Mouse (Mus musculus) limb, embryonic 12.5 days (tissue): Measurements from ENCODE around the gene Nxnl2. TPM values are rescaled to one million over a fixed set of nuclear protein-coding genes. Genes with fewer than 3 reads are reported as not detected.
"Not testable (repeated sequence)": the region's sequence is repeated elsewhere in the genome, so short reads cannot be mapped to it uniquely, and the experiment has no call there.

Experiments used
- ATAC-seq: fragments of 200-750 bp; cut with Nextera tagmentation; 2 replicates; pipeline ENCODE4 v1.8.0; 2017; ENCODE audit warnings: low read depth, moderate TSS enrichment; ENCODE audit not compliant: insufficient number of reproducible peaks, insufficient read depth, low FRiP score, low TSS enrichment
- H3K27ac ChIP-seq: fragments of 300-500 bp; sonication (generic); 2 replicates; pipeline ENCODE4 v1.5.1; 2016; ENCODE audit warnings: mild to moderate bottlenecking, moderate library complexity
- H3K27me3 ChIP-seq: fragments of 300-500 bp; sonication (generic); 2 replicates; pipeline ENCODE4 v1.6.1; 2016; ENCODE audit warnings: mild to moderate bottlenecking, moderate library complexity
- H3K36me3 ChIP-seq: fragments of 300-500 bp; sonication (generic); 2 replicates; pipeline ENCODE4 v1.6.1; 2016; ENCODE audit warnings: mild to moderate bottlenecking, moderate library complexity
- H3K4me1 ChIP-seq: fragments of 300-500 bp; sonication (generic); replicated peaks from 2 replicates; pipeline ENCODE4 v1.6.1; 2016
- H3K4me2 ChIP-seq: fragments of 300-500 bp; sonication (generic); 2 replicates; pipeline ENCODE4 v1.6.1; 2016; ENCODE audit warnings: mild to moderate bottlenecking, moderate library complexity
- H3K4me3 ChIP-seq: fragments of 300-500 bp; sonication (generic); replicated peaks from 2 replicates; pipeline ENCODE4 v1.5.1; 2016; ENCODE audit warnings: mild to moderate bottlenecking
- H3K9ac ChIP-seq: fragments of 300-500 bp; sonication (generic); replicated peaks from 2 replicates; pipeline ENCODE4 v1.6.1; 2016; ENCODE audit warnings: mild to moderate bottlenecking, moderate library complexity
- H3K9me3 ChIP-seq: fragments of 300-500 bp; sonication (generic); 2 replicates; pipeline ENCODE4 v1.6.1; 2016; ENCODE audit warnings: mild to moderate bottlenecking, moderate library complexity
- WGBS: fragments of 180-500 bp; shearing (Covaris S2); methylation state at CpG from one replicate; pipeline ENCODE4 v1.1.7; 2016; 5-methylcytosine and 5-hydroxymethylcytosine counted together
- microRNA-seq: library from miRNA; unstranded; fragments of <30 nt; microRNA quantifications from one replicate; pipeline ENCODE4, GENCODE M21; 2017
- polyA plus RNA-seq: library from polyadenylated mRNA; unstranded; fragments of >200 nt; fragmentation: Nextera tagmentation; extraction: Ambion mirVana; gene quantifications from 2 replicates; pipeline ENCODE4 v1.2.1, GENCODE M21; 2016

Gene Nxnl2
- polyA plus RNA-seq, 1 experiment from 2014 or later = 9.5 TPM

DNA sequence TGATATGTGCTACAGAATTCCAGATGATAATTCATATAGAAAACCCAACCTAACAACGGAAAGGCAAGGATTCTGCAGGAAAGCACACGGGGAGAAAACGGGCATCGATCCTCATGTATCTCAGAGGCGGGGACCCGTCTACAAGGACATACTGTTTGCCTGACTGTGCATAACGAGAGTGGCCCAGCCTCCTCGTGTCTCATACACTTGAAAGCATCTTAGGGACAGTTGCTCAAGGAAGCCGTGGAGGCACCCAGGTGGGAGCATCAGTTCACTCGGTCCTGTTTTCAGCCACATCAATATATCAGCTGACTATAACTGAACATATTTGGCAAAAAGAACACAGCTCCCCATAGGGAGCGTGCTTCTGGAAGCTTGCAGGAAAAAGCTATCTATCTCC lies 33.3 kb downstream of the Nxnl2 start:
- ATAC-seq, H3K27ac ChIP-seq, H3K9me3 ChIP-seq, H3K36me3 ChIP-seq, H3K4me2 ChIP-seq, H3K4me3 ChIP-seq, H3K27me3 ChIP-seq, H3K4me1 ChIP-seq, H3K9ac ChIP-seq: not testable (repeated sequence)
- WGBS = 84% methylated on average over 11 of the region's 11 CpGs

DNA sequence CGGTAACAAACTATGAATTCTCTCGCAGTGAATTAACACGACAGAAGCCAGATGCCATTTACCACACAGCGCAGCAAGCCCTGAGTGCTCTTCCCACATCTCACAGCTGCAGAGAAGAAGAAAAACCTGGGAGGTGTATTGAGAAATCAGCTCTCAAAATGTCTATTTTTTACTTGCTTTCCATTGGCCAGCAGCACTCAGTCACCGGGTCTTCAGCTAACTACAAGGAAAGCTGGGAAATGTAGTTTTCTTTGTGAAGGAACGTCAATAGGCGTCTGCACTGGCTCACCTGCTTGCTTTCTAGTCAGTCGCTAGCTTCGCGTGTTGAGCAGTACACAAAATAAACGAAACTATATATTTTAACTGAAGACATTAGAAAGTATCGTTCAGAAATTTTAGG lies 37.1 kb downstream of the Nxnl2 start:
- no peak overlapping the region for H3K27ac ChIP-seq
- H3K4me3 ChIP-seq = no peak overlapping the region
- H3K4me1 ChIP-seq = peaks cover 12% of the 10 kb centered on the region
- ATAC-seq = no peak
- H3K36me3 ChIP-seq = no peaks in the 10 kb centered on the region
- H3K9me3 ChIP-seq = no peaks in the 10 kb centered on the region
- H3K4me2 ChIP-seq = no peak overlapping the region
- no peak overlapping the region for H3K9ac ChIP-seq
- WGBS = 67% methylated on average over 12 of the region's 12 CpGs
- H3K27me3 ChIP-seq = no peaks in the 10 kb centered on the region

DNA sequence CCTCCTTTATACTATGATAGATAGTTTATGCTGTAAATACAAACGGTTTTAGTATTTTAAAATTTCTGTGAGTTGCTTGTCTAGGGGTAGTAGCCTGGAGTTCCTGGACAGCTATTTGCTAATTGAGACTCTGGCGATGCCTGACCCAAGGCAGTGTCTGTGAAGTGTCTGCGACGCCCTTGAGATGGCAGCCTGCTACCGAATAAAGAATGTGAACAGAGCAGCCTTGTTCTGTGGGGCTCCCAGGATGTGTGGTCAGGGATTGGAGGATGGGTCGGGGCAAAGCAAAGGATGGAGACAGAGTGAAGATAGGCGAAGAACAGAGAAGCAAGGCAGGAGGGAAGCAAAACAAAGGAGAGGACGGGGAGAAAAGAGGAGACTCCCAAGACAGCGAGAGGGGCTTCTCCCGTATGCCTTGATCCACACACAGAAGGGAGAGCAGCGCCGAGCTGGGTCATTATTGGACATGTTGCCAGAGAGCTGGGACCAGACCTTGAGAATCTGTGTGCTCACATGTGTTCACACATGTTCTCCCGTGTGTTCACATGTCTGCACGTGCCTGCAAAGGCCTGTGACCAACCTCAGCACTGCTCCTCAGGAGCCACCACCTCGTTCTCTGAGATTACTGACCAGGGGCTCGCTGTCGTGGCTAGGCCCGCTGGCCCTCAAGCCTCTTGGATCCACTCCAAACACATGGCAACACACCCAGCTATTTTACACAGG lies 37.7 kb downstream of the Nxnl2 start:
- ATAC-seq = no peak
- WGBS = 61% methylated on average over 18 of the region's 18 CpGs

DNA sequence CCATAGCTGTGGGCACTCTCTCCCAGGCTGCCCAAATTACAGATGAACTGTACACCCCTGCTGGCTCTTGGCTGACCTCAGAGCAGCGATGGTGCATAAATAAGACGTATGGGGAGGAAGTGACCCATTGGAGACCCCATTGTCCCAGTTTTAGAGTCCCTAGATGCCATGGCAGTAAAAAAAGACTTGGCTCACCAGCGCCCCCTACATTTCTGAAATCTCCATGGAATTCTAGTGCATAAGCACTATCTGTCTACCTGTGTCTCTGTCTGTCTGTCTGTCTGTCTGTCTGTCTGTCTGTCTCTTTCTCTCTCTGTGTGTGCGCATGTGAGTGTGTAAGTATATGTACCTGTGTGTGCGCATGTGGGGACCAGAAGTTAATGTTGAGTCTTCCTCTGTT lies 39.8 kb downstream of the Nxnl2 start:
- Histone ChIP-seq H3K27me3 (no peaks in the 10 kb centered on the region), H3K9me3 (no peaks in the 10 kb centered on the region), H3K4me1 (peaks cover 12% of the 10 kb centered on the region), H3K4me2 (no peak overlapping the region), H3K9ac (no peak overlapping the region), H3K36me3 (no peaks in the 10 kb centered on the region), H3K4me3 (no peak overlapping the region), H3K27ac (no peak overlapping the region)
- ATAC-seq = no peak
- 79% methylated on average over 5 of the region's 5 CpGs for WGBS

More for the DNA sequence above, 37.7 kb downstream of the Nxnl2 start:
- Histone ChIP-seq H3K4me1 (peaks cover 12% of the 10 kb centered on the region), H3K27me3 (no peaks in the 10 kb centered on the region), H3K4me2 (no peak overlapping the region), H3K36me3 (no peaks in the 10 kb centered on the region), H3K9ac (peak overlapping the region; percentile 1; the same call in 1 of the 2 replicates), H3K27ac (peak overlapping the region; percentile 70), H3K4me3 (no peak overlapping the region), H3K9me3 (no peaks in the 10 kb centered on the region)

DNA sequence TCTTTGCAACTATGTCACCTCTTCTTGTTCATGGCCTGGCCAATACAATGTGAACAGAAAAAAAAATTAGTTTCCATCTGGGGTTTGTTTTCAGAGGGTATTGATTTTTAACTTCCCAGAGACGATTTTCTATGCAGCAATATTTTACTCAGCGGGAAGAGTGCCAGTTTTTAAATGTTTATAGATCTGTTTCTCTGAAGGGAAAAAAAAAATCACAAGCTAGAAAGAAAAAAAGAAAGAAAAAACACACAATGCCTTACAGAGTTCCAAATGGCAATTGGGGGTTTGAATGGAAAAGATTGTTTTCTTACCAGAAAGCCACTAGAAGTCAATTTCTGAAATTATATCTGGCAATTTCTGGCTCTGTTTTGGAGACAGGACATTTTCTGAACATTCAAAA lies 43.9 kb downstream of the Nxnl2 start:
- ATAC-seq = no peak
- 72% methylated on average over 2 of the region's 2 CpGs for whole genome bisulfite sequencing
- peak overlapping the region; percentile 26; the same call in 1 of the 2 replicates for H3K27ac ChIP-seq

DNA sequence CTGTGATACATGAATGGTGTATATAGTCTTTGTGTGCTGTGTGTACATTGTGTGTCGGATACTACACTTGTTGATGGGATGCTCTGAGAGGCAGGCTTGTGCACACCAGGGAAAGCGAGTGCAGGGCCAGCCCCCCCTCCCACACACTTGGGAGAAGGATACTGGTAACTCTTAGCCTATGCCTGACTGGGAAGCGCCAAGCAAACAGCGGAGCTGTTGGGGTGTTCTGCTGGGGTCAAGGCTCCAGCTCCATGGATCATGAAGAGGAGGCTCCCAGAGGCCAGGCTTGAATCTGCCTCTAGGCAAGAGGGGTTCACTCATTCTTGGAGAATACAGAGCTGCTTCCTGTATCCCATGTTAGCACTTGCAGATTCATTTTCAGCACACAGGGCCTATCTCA lies 50.1 kb downstream of the Nxnl2 start:
- no peaks in the 10 kb centered on the region for H3K36me3 ChIP-seq
- no peak overlapping the region for H3K4me3 ChIP-seq
- WGBS = 28% methylated on average over 4 of the region's 4 CpGs
- no peak overlapping the region for H3K9ac ChIP-seq
- peak; percentile 17; the same call in 1 of the 2 replicates for ATAC-seq
- peak overlapping the region; percentile 95 for H3K27ac ChIP-seq
- H3K27me3 ChIP-seq = no peaks in the 10 kb centered on the region
- H3K9me3 ChIP-seq = no peaks in the 10 kb centered on the region
- peak overlapping the region; percentile 26 for H3K4me2 ChIP-seq
- H3K4me1 ChIP-seq = peaks cover 51% of the 10 kb centered on the region

More for the DNA sequence above, 43.9 kb downstream of the Nxnl2 start:
- Histone ChIP-seq H3K4me1 (peaks cover 10% of the 10 kb centered on the region), H3K36me3 (no peaks in the 10 kb centered on the region), H3K27me3 (no peaks in the 10 kb centered on the region), H3K4me3 (no peak overlapping the region), H3K4me2 (no peak overlapping the region), H3K9me3 (no peaks in the 10 kb centered on the region), H3K9ac (no peak overlapping the region)

DNA sequence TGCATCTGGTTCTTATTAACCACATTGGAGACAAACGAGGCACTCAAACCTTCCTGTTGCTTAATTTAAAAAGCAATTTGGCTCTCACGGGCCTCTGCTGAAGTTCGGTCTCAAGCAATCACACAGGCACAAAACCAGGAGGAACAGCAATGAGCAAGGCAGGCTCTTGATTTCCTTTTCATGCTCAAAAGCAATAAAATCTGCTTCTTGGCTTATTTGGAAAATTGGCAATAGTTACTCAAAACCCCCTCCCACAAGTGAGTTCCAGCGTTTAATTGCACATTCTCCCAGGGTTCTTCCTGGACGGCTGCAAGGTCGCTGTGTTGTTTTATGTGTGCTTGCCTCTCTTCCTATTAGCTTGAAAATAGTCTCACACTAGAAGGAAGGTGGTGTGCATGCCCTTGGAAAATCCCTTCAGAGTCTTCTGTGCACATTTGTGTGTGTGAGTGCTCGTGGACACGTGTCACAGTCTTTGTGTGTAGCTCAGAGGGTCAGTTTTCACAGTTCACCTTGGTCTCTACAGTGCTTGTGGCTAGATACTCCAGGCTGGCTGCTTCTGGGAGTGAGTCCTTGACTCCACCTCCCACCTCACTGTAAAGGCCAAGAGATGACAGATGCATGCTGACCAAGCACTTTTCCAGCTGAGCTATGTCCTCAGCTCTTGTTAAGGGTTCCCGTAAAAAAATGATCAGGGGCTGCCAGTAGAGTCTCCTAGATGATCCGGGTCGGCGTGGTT lies 50.8 kb downstream of the Nxnl2 start:
- WGBS = 12% methylated on average over 12 of the region's 12 CpGs
- no peaks in the 10 kb centered on the region for H3K27me3 ChIP-seq
- H3K4me1 ChIP-seq = peaks cover 51% of the 10 kb centered on the region
- H3K27ac ChIP-seq = peak overlapping the region; percentile 95
- no peak overlapping the region for H3K9ac ChIP-seq
- peak overlapping the region; percentile 13 for H3K4me2 ChIP-seq
- H3K4me3 ChIP-seq = no peak overlapping the region
- ATAC-seq = peak; percentile 75
- no peaks in the 10 kb centered on the region for H3K9me3 ChIP-seq
- no peaks in the 10 kb centered on the region for H3K36me3 ChIP-seq

Small RNAs within 50 kb of the gene (microRNA-seq; reads per million reads assigned to microRNA genes)
- gene Gm44341 = not detected

Other genes with a start within 250 kb of the Nxnl2 start
- gene Spin1, start 70.1 kb upstream of the Nxnl2 start, polyA plus RNA-seq = 142 and 146 TPM in 2 replicates
- 133 and 148 TPM in 2 replicates for gene S1pr3, start 237.6 kb downstream of the Nxnl2 start, polyA plus RNA-seq